Mouse (Mus musculus) frontal cortex, postnatal 10 days (tissue): ENCODE data around the gene Tmem63b.
"Not testable (repeated sequence)": the region's sequence is repeated elsewhere in the genome, so short reads cannot be mapped to it uniquely, and the experiment has no call there.

Source experiments
- DNase-seq, 2 experiments: peaks; one replicate each; pipeline ENCODE4 v3.0.0; 2022; ENCODE audit warnings: low spot score in 2 of 2, mixed read lengths in 1 of 2

Gene Tmem63b

GRCm38 (mm10) chr17:45623425-45623824, 63.3 kb downstream of the Tmem63b start:
- not testable (repeated sequence) for DNase-seq

- no peak for DNase-seq
Observed at GRCm38 (mm10) chr17:45619386-45620256, 67.1 kb downstream of the Tmem63b start.

GRCm38 (mm10) chr17:45618941-45619385, 67.7 kb downstream of the Tmem63b start:
- no peak for DNase-seq

GRCm38 (mm10) chr17:45617655-45618054, 69.0 kb downstream of the Tmem63b start:
- DNase-seq: no peak

GRCm38 (mm10) chr17:45616679-45617078, 70.0 kb downstream of the Tmem63b start:
- DNase-seq: no peak

GRCm38 (mm10) chr17:45616046-45616650, 70.6 kb downstream of the Tmem63b start:
- DNase-seq: no peak

- DNase-seq: no peak
Observed at GRCm38 (mm10) chr17:45612921-45613320, 73.8 kb downstream of the Tmem63b start.

GRCm38 (mm10) chr17:45612008-45612407, 74.7 kb downstream of the Tmem63b start:
- no peak for DNase-seq
